Mouse (Mus musculus) intestine, embryonic 15.5 days (tissue): ENCODE measurements around the gene Gm17268. TPM values are rescaled to one million over a fixed set of nuclear protein-coding genes. Genes with fewer than 3 reads are reported as not detected.
A peak's percentile ranks its signal among the peaks of the same experiment; 100 is the strongest.

Source experiments
- ATAC-seq: fragments of 200-750 bp; cut with Nextera tagmentation; 2 replicates; pipeline ENCODE4 v1.8.0; 2017; ENCODE audit warnings: moderate TSS enrichment, moderate library complexity
- H3K27ac ChIP-seq: fragments of 300-500 bp; sonication (generic); 2 replicates; pipeline ENCODE4 v1.5.1; 2015; ENCODE audit warnings: mild to moderate bottlenecking, inconsistent platforms
- H3K27me3 ChIP-seq: fragments of 300-500 bp; sonication (generic); replicated peaks from 2 replicates; pipeline ENCODE4 v1.6.1; 2015; ENCODE audit warnings: inconsistent platforms
- H3K36me3 ChIP-seq: fragments of 300-500 bp; sonication (generic); 2 replicates; pipeline ENCODE4 v1.6.1; 2015; ENCODE audit warnings: inconsistent platforms
- H3K4me1 ChIP-seq: fragments of 300-500 bp; sonication (generic); replicated peaks from 2 replicates; pipeline ENCODE4 v1.6.1; 2015; ENCODE audit warnings: inconsistent platforms
- H3K4me2 ChIP-seq: fragments of 300-500 bp; sonication (generic); replicated peaks from 2 replicates; pipeline ENCODE4 v1.6.1; 2015; ENCODE audit warnings: mild to moderate bottlenecking, inconsistent platforms
- H3K4me3 ChIP-seq: fragments of 300-500 bp; sonication (generic); replicated peaks from 2 replicates; pipeline ENCODE4 v1.5.1; 2015; ENCODE audit warnings: inconsistent platforms
- H3K9ac ChIP-seq: fragments of 300-500 bp; sonication (generic); 2 replicates; pipeline ENCODE4 v1.6.1; 2015; ENCODE audit warnings: inconsistent platforms
- H3K9me3 ChIP-seq: fragments of 300-500 bp; sonication (generic); 2 replicates; pipeline ENCODE4 v1.6.1; 2016; ENCODE audit warnings: inconsistent platforms
- WGBS: fragments of 180-500 bp; shearing (Covaris S2); methylation state at CpG from one replicate; pipeline ENCODE4 v1.1.7; 2015; 5-methylcytosine and 5-hydroxymethylcytosine counted together
- polyA plus RNA-seq: library from polyadenylated mRNA; unstranded; fragments of >200 nt; fragmentation: Nextera tagmentation; extraction: Ambion mirVana; gene quantifications from 2 replicates; pipeline ENCODE4 v1.2.1, GENCODE M21; 2015

Gene Gm17268
- not detected in 2 replicates for polyA plus RNA-seq

DNA sequence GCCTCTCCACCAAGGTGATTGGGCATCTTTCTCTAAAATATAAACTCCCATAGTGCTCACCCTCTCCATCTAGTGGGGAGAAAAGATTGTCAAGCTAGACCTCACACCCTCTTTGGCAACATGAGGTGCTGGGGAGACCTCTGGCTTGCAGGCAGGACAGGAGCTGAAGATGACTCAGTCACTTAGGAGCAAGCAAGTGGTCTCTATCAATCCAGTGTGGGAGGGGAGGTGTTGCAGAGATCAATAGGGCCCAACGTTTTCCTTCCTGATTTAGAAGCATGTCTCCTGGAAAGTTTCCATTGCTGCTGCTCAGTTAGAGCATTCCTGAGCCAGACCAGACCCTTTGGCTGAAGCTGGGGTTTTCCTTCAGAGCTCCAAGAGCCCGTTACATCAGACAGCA is at the start of gene Gm17268:
TSS of gene Gm17268 (minus strand) at position 28 of the 400 bp plus-strand sequence.
- Histone ChIP-seq H3K9ac (no peak within 1 kb of the TSS), H3K9me3 (no peaks in the 10 kb centered on the region), H3K4me2 (no peak within 1 kb of the TSS), H3K27me3 (no peaks in the 10 kb centered on the region), H3K36me3 (no peaks in the 10 kb centered on the region), H3K4me3 (no peak within 1 kb of the TSS), H3K27ac (no peak within 1 kb of the TSS), H3K4me1 (0 out of 2 replicates have a peak, but pooled peaks cover 8% of the 10 kb centered on the region)
- WGBS, result 23% methylated on average over 2 of the region's 2 CpGs
- ATAC-seq, result no peak

DNA sequence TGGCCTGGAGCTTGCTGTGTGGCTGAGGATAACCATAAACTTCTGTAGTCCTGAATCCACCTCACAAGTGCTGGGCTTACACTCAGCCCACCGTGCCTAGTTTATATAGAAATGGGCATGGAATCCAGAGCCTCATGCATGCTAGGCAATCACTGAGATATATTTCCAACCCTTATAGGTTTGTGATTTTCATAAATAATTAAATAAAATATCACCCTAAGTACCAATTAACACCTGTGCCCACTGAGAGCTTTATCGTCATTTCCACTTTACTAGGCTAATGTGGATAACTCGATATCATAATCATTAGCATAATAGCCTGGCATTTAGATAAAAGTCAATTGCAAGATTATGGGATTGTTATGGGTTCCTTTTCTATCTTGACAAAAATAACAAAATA is 46.0 kb upstream of the Gm17268 start:
- no peaks in the 10 kb centered on the region for H3K27me3 ChIP-seq
- H3K4me3 ChIP-seq, result no peak overlapping the region
- H3K9me3 ChIP-seq, result no peaks in the 10 kb centered on the region
- H3K36me3 ChIP-seq, result no peaks in the 10 kb centered on the region
- WGBS, result 88% methylated on average over 3 of the region's 3 CpGs
- H3K4me1 ChIP-seq, result no peaks in the 10 kb centered on the region
- no peak overlapping the region for H3K27ac ChIP-seq
- no peak for ATAC-seq
- no peak overlapping the region for H3K9ac ChIP-seq
- no peak overlapping the region for H3K4me2 ChIP-seq

DNA sequence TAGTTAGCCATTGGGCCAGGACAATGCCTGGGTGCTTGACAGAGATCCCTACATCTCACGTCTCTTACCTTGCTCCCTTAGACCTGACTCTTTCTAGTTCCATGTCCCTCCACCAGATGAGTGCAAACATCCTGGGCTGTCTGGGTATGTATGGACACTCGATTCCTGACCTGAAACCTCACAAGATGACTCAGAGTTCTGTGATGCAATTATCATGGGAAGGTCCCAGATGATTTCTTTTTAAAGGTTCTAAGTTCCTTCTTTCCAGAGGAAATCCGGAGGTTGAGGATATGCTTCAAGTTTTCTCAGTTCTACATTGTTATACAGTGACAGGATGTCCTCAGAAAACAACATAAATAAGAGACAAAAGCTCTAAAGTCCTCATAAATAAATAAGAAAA is 42.5 kb upstream of the Gm17268 start:
- Histone ChIP-seq H3K27me3 (no peaks in the 10 kb centered on the region), H3K4me1 (no peaks in the 10 kb centered on the region), H3K9me3 (no peaks in the 10 kb centered on the region), H3K9ac (no peak overlapping the region), H3K4me2 (no peak overlapping the region), H3K4me3 (no peak overlapping the region), H3K27ac (no peak overlapping the region), H3K36me3 (no peaks in the 10 kb centered on the region)
- ATAC-seq, result no peak
- WGBS, result 75% methylated on average over 3 of the region's 3 CpGs

DNA sequence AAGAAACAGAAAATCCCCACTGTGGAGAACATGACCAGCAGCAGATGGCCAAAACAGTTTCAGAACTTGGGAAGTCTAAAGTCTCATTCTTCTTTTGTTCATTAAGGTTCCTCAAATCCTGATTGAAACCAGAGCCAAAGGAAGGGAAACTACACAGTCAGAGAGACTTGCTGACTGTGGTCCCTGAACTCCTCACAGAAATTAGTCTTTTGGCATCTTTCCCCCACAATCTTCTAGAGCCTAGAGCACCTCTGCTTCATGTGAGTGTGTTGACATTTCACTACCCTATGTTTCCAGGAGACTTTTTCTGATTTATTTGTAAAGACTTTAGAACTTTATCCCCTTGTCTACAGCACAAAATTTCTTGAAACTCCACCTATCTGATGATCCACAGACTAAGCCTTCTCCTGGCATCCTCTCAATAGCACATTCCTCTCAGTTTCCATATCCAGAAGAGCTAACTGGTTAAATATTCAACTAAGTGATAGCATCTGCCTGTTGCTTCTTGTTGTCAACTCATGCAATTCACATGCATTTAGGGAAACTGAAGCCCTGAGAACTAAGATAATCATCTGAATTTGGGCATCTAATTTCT is 39.9 kb upstream of the Gm17268 start:
- H3K27me3 ChIP-seq, result no peaks in the 10 kb centered on the region
- no peaks in the 10 kb centered on the region for H3K36me3 ChIP-seq
- H3K27ac ChIP-seq, result no peak overlapping the region
- H3K9ac ChIP-seq, result no peak overlapping the region
- H3K4me3 ChIP-seq, result no peak overlapping the region
- no peaks in the 10 kb centered on the region for H3K9me3 ChIP-seq
- no peak overlapping the region for H3K4me2 ChIP-seq
- ATAC-seq, result no peak; the same call in 1 of the 2 replicates
- H3K4me1 ChIP-seq, result no peaks in the 10 kb centered on the region

DNA sequence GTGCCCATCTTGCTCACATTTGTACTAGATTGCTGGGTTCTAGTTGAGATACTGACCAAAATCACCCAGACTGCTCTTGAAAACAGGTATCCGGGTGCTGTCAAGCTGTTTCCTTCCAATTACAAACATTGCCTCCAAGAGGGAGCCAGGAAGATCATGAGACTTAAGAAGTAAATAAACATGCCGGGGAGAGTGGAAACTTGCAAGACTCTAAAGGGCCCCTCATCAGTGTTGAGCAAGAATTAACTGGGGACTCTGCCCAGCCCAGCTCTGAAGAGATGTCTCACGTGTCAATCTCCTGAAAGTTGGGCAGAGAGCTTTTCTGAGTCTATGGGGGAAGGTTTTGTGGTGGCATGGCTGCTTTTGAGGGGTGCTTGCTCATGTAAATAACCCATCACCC is 38.7 kb upstream of the Gm17268 start:
- WGBS, result 41% methylated on average over 3 of the region's 3 CpGs
- ATAC-seq, result no peak
- no peak overlapping the region for H3K27ac ChIP-seq
- H3K9ac ChIP-seq, result no peak overlapping the region
- no peak overlapping the region for H3K4me2 ChIP-seq
- no peaks in the 10 kb centered on the region for H3K36me3 ChIP-seq
- no peak overlapping the region for H3K4me3 ChIP-seq
- H3K4me1 ChIP-seq, result no peaks in the 10 kb centered on the region
- H3K9me3 ChIP-seq, result no peaks in the 10 kb centered on the region
- H3K27me3 ChIP-seq, result no peaks in the 10 kb centered on the region

DNA sequence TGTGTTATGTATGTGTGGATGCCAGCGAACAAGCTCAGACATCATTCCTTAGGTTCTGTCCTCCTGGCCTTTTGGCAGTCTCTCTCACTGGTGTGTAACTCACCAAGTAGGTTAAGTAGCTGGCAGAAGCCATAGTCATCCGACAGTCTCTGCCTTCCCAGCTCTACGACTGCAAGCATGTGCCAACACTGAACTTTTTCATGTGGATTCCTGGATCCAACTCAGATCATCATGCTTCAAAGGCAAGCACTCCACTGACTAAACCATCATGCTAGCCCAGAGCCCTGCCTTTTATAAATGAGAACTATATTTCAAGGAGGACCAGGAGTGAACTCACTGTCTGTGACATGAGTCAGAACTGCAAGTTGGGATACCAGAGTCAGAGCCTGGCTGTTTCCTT is 35.3 kb upstream of the Gm17268 start:
- no peak overlapping the region for H3K4me2 ChIP-seq
- no peaks in the 10 kb centered on the region for H3K36me3 ChIP-seq
- H3K4me3 ChIP-seq, result no peak overlapping the region
- no peaks in the 10 kb centered on the region for H3K9me3 ChIP-seq
- WGBS, result 74% methylated on average over 3 of the region's 3 CpGs
- no peak overlapping the region for H3K27ac ChIP-seq
- no peaks in the 10 kb centered on the region for H3K4me1 ChIP-seq
- H3K27me3 ChIP-seq, result no peaks in the 10 kb centered on the region
- no peak overlapping the region for H3K9ac ChIP-seq
- ATAC-seq, result no peak

DNA sequence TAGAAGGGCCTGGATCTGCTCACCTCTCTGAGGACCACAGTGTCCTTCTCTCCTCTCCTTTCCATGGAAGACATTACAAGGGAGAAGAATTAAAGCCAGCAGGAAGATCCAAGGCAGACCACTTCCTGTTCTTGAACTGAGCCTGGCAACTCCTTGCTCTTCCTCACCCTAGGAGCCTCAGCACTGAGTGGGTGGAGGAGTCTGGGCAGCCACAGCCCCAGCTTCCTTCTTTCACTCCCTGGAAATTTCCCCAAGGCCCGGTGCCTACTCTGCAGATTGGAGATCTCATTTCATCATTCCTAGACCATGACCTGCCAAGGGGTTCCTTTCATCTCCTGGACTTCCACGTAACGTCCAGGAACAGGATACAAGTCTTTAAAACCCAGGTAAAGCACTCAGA is 34.6 kb upstream of the Gm17268 start:
- H3K36me3 ChIP-seq, result no peaks in the 10 kb centered on the region
- whole genome bisulfite sequencing, result 75% methylated on average over 3 of the region's 3 CpGs
- H3K9ac ChIP-seq, result no peak overlapping the region
- no peak overlapping the region for H3K4me2 ChIP-seq
- H3K9me3 ChIP-seq, result no peaks in the 10 kb centered on the region
- H3K4me3 ChIP-seq, result no peak overlapping the region
- H3K4me1 ChIP-seq, result no peaks in the 10 kb centered on the region
- H3K27ac ChIP-seq, result no peak overlapping the region
- ATAC-seq, result no peak
- H3K27me3 ChIP-seq, result no peaks in the 10 kb centered on the region

DNA sequence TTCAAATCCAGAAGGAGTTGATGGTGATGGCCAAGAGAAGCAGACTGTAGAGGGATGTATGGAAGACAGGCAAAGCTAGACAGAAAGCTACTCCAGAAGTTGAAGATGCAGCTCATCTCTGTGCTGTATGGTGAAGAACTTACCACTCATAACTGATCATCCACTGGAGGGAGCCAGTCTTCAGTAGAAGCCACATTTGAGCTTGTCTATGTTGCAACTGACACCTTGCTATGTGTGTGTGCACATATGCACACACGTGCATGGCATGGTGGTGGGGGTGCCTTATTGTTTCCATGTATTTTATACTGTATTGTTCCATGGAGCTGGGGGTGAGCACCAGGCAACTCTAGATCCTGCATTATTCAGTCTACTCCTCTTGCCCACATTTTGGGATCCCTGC is 34.0 kb upstream of the Gm17268 start:
- Histone ChIP-seq H3K27me3 (no peaks in the 10 kb centered on the region), H3K9ac (no peak overlapping the region), H3K27ac (no peak overlapping the region), H3K36me3 (no peaks in the 10 kb centered on the region), H3K4me2 (no peak overlapping the region), H3K4me1 (no peaks in the 10 kb centered on the region), H3K9me3 (no peaks in the 10 kb centered on the region), H3K4me3 (no peak overlapping the region)
- ATAC-seq, result no peak
- WGBS, result 89% methylated on average over 1 of the region's 1 CpGs

DNA sequence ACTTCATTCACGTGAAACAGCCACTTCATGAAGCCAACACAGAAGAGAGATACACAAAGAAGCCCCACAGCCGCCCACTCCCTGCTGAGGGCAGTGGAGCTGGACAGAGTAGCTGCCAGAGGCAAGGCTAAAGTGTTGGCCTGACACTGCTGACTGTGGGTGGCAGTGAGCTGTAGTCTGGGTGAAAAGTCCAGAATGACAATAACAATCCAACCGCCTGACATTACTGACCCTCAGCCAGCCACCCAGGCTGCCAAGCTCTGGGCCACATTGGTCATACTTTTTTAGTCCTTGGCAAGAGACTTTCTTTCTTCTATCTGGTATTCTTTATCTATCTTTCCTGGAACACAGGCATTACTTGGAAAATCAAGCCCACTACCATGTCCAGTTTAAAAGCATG is 32.7 kb upstream of the Gm17268 start:
- no peak overlapping the region for H3K9ac ChIP-seq

DNA sequence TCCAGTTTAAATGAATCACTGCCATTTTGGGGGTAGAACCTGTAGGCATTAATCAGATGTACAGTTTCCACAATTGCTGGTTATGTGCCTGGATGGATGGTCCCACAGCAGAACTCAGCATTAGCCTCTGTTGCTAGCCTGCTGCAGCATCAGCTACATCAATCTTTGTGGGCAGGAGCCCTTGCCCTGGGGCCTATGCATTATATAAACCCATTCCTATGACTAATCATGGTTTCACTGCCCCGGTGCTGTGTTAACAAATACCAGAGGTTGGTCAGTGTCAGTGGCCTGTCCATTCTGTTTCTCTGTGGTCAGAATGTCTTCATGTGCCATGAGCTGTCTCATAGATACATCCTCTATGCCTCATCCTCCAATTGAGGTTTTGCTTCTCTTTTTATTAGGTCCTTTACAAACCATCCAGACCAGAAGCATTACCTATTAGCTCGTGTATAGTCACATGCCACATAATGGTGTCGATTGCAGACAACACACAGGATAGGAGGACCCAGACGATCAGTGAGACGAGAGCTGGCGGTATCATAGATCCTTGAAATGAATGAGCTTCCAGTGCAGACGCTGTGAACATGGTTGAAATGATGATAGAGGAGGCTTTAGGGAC is 28.7 kb upstream of the Gm17268 start:
- WGBS, result 77% methylated on average over 7 of the region's 7 CpGs
- Histone ChIP-seq H3K9ac (no peak overlapping the region), H3K4me1 (no peaks in the 10 kb centered on the region), H3K4me2 (no peak overlapping the region), H3K27me3 (no peaks in the 10 kb centered on the region), H3K36me3 (no peaks in the 10 kb centered on the region), H3K9me3 (no peaks in the 10 kb centered on the region), H3K27ac (no peak overlapping the region), H3K4me3 (no peak overlapping the region)
- ATAC-seq, result no peak

More for the DNA sequence above, 32.7 kb upstream of the Gm17268 start:
- no peaks in the 10 kb centered on the region for H3K4me1 ChIP-seq
- H3K27ac ChIP-seq, result 0 out of 2 replicates have a peak overlapping the region, but pooled peaks have one; percentile 6
- WGBS, result 82% methylated on average over 3 of the region's 3 CpGs
- no peak overlapping the region for H3K4me3 ChIP-seq
- no peaks in the 10 kb centered on the region for H3K36me3 ChIP-seq
- no peaks in the 10 kb centered on the region for H3K27me3 ChIP-seq
- H3K4me2 ChIP-seq, result no peak overlapping the region
- H3K9me3 ChIP-seq, result no peaks in the 10 kb centered on the region
- ATAC-seq, result no peak

DNA sequence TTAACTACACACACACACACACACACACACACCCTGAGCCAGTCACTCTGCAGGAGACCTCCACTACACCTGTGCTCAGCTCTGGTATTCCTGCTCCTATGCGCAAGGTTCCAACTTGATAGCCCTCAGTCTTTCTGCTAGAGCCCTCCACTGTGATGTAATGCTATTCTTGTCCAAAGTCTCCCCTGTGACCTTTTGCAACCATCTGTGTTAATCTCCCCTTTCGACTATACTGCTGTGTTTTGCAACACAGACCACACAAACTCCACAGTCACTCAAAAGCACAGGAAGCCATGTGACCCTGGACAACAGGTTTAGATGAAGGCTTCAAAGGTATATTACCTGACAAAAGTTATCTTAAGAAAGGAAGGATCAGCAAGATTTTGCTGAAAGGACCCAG is 25.1 kb upstream of the Gm17268 start:
- Histone ChIP-seq H3K9ac (no peak overlapping the region), H3K27me3 (no peaks in the 10 kb centered on the region), H3K4me1 (no peaks in the 10 kb centered on the region), H3K9me3 (no peaks in the 10 kb centered on the region), H3K4me3 (no peak overlapping the region), H3K27ac (no peak overlapping the region), H3K36me3 (no peaks in the 10 kb centered on the region), H3K4me2 (no peak overlapping the region)
- no peak for ATAC-seq
- 87% methylated on average over 2 of the region's 2 CpGs for WGBS

DNA sequence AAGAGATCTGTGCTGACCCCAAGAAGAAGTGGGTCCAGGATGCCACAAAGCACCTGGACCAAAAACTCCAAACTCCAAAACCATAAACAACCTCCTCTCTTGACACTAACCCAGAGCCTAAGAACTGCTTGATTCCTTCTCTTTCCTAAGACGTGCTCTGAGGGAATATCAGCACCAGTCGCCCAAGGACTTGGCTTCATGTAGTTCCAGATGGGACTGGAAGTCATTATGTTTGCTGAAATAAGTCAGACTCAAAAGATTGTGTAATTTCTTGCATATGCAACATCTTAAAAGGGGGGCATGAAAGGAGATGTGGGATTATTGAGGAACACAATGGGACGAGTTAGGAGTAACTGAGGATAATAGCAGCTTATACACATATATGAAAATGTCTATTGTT is 23.9 kb upstream of the Gm17268 start:
- Histone ChIP-seq H3K4me3 (no peak overlapping the region), H3K4me1 (no peaks in the 10 kb centered on the region), H3K9ac (no peak overlapping the region), H3K27ac (no peak overlapping the region), H3K27me3 (no peaks in the 10 kb centered on the region), H3K36me3 (no peaks in the 10 kb centered on the region), H3K9me3 (no peaks in the 10 kb centered on the region), H3K4me2 (no peak overlapping the region)
- WGBS, result 74% methylated on average over 3 of the region's 3 CpGs
- no peak for ATAC-seq

DNA sequence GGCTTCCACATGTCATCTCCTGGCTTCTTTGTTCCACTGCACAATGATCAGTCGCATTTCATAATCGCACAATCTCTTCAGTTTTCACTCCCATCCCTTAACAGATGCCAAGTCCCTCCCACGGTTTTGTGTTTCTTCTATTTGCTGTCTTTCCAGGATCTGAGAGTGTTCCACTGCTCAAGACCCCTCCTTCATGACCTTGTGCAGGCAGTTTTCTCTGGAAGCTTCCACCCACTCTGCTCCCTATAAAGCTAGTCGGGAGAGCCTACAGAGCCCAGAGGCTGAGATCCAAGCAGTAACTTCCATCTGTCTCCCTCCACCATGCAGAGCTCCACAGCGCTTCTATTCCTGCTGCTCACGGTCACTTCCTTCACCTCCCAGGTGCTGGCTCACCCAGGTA is 19.3 kb upstream of the Gm17268 start, which contains the start of gene Ccl11:
TSS of gene Ccl11 (plus strand) at position 178 of the 400 bp plus-strand sequence.
- H3K4me1 ChIP-seq, result no peaks in the 10 kb centered on the region
- H3K4me3 ChIP-seq, result peak within 1 kb of the TSS; percentile 17; the same call in 1 of the 2 replicates
- no peak for ATAC-seq
- WGBS, result 65% methylated on average over 6 of the region's 6 CpGs
- no peaks in the 10 kb centered on the region for H3K36me3 ChIP-seq
- no peaks in the 10 kb centered on the region for H3K27me3 ChIP-seq
- peak within 1 kb of the TSS; percentile 36 for H3K4me2 ChIP-seq
- H3K9ac ChIP-seq, result no peak within 1 kb of the TSS
- no peaks in the 10 kb centered on the region for H3K9me3 ChIP-seq
- H3K27ac ChIP-seq, result no peak within 1 kb of the TSS
